Mouse (Mus musculus) kidney, adult 2 months (tissue): ENCODE data around the gene Clpsl2. TPM values are rescaled to one million over a fixed set of nuclear protein-coding genes. Genes with fewer than 3 reads are reported as not detected.

Source experiments
- DNase-seq: peaks from one replicate; pipeline ENCODE4 v3.0.0; 2021
- H3K27ac ChIP-seq: fragments of 200-500 bp; 2 replicates; pipeline ENCODE4 v1.5.1; 2012; ENCODE audit warnings: low read depth, low read length, control low read depth, inconsistent platforms; ENCODE audit not compliant: insufficient read depth
- H3K27me3 ChIP-seq: fragments of 200-500 bp; replicated peaks from 2 replicates; pipeline ENCODE4 v1.6.1; 2012; ENCODE audit warnings: mild to moderate bottlenecking, moderate library complexity, low read length, inconsistent platforms; ENCODE audit not compliant: control insufficient read depth, insufficient read depth
- H3K36me3 ChIP-seq: fragments of 200-500 bp; 2 replicates; pipeline ENCODE4 v1.6.1; 2012; ENCODE audit warnings: mild to moderate bottlenecking, moderate library complexity, low read length, inconsistent platforms; ENCODE audit not compliant: control insufficient read depth, insufficient read depth
- H3K4me1 ChIP-seq: fragments of 200-500 bp; 2 replicates; pipeline ENCODE4 v1.6.1; 2011; ENCODE audit warnings: low read length; ENCODE audit not compliant: control insufficient read depth, insufficient read depth
- H3K4me3 ChIP-seq: fragments of 200-500 bp; 2 replicates; pipeline ENCODE4 v1.5.1; 2011; ENCODE audit warnings: mild to moderate bottlenecking, low read depth, low read length, control low read depth; ENCODE audit not compliant: insufficient read depth
- CTCF ChIP-seq: fragments of 200-500 bp; conservative IDR thresholded peaks from 2 replicates; pipeline ENCODE4 v1.5.1; 2011; ENCODE audit warnings: low read depth, mild to moderate bottlenecking, control low read depth, low read length, moderate library complexity, mixed read lengths; ENCODE audit not compliant: insufficient read depth, insufficient read length
- POLR2A ChIP-seq: fragments of 200-500 bp; IDR thresholded peaks from one replicate; pipeline ENCODE4 v1.6.1; 2011; ENCODE audit warnings: low read depth, low read length, control low read depth
- WGBS: fragments of 180-500 bp; shearing (Covaris S2); methylation state at CpG from one replicate; pipeline ENCODE4 v1.1.7; 2018; 5-methylcytosine and 5-hydroxymethylcytosine counted together
- polyA plus RNA-seq: library from polyadenylated mRNA; depleted of rRNA; stranded (reverse); fragments of >200 nt; gene quantifications from 2 replicates; pipeline ENCODE4 v1.2.3, GENCODE M21; 2012

Clpsl2 gene
- polyA plus RNA-seq, 1 experiment, result not detected

DNA sequence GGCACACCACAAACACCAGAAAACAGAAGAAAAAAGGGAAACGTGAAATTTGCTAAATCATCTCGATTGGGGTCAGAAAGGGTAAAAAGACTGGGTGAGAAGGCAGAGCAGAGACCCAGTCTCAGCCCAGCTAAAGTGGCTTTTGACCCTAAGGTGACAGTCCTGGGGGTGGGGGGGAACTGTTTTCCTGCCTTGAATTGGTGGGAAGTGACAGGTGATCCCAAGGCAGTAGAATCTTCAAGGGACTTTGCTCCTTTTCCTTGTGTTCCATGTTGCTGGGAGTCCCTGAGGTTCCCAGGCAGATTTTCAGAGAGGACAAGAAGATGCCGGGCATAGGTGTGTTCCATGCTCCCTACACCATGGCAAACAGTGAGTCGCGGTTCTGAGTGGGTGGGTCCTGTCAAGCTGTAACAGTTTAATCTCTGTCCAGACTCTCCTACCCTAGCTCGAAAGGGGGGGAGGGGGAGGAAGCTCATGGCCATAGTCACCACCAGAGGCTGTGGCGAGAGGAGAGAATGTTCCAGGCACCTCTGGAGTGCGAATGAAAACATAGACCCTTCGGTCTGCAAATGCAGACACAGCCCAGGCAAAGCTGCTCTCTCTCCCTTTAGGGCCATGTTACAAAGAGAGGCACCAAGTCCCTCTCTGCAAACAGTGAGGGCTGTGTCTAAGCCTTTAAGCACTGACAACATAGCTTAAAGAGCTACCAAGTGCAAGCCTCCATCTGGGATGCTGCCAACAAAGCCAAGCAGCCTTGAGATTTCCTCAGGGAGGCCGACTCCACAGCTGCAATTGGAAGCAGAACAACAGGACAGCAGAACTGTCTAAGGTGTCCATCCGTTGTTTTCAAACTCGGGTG, 21.8 kb upstream of the Clpsl2 start:
- no peak overlapping the region; the same call in 1 of the 2 replicates for H3K4me3 ChIP-seq
- H3K36me3 ChIP-seq, result no peaks in the 10 kb centered on the region
- H3K27ac ChIP-seq, result no peak overlapping the region
- 33% methylated on average over 12 of the region's 12 CpGs for WGBS
- H3K27me3 ChIP-seq, result no peaks in the 10 kb centered on the region
- DNase-seq, result peak; percentile 46
- no peak for TF ChIP-seq POLR2A
- TF ChIP-seq CTCF, result no peak
- H3K4me1 ChIP-seq, result peaks cover 13% of the 10 kb centered on the region; the same call in 1 of the 2 replicates

DNA sequence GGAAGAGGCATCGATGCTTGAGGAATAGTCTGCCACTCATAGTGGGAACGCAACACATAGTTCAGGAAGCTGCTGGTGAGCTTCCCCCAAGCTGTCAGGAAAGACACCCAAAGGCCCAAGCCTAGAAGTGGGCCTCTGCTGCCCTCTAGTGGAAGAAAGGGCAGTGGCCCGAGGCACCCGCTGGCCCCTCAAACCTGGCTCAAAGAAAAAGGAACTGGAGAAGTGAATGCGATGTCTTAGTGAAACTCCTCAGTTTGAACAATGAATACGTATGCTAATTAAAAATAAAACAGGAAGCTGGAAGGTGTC, 21.2 kb upstream of the Clpsl2 start:
- DNase-seq, result peak; percentile 88

DNA sequence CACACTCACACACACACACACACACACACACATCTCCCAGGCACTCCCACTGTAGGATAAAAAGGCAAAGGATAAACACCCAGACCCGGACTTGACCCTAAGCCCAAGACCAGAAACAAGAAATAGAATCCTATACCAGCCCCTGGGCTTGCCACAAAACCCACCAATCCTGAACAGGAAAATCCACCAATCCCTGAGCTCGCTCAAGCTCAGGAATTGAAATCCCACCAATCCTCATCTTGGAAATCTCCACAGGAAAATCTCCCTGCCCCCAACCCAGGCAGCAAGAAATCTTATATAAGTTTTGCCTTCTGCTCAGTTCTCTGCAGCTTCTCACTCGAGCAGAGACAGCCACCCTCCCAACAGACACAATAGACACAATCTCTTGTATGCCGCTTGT, 20.1 kb upstream of the Clpsl2 start:
- WGBS, result 69% methylated on average over 4 of the region's 4 CpGs
- no peak for TF ChIP-seq CTCF
- no peak for TF ChIP-seq POLR2A
- Histone ChIP-seq H3K36me3 (no peaks in the 10 kb centered on the region), H3K27ac (no peak overlapping the region), H3K4me3 (no peak overlapping the region), H3K4me1 (peaks cover 13% of the 10 kb centered on the region; the same call in 1 of the 2 replicates), H3K27me3 (no peaks in the 10 kb centered on the region)
- no peak for DNase-seq

More for the DNA sequence above, 21.2 kb upstream of the Clpsl2 start:
- WGBS, result 2% methylated on average over 6 of the region's 6 CpGs
- H3K27ac ChIP-seq, result no peak overlapping the region
- H3K36me3 ChIP-seq, result no peaks in the 10 kb centered on the region
- no peak overlapping the region for H3K4me3 ChIP-seq
- H3K27me3 ChIP-seq, result no peaks in the 10 kb centered on the region
- TF ChIP-seq CTCF, result peak; percentile 96
- TF ChIP-seq POLR2A, result no peak
- H3K4me1 ChIP-seq, result peaks cover 13% of the 10 kb centered on the region; the same call in 1 of the 2 replicates

DNA sequence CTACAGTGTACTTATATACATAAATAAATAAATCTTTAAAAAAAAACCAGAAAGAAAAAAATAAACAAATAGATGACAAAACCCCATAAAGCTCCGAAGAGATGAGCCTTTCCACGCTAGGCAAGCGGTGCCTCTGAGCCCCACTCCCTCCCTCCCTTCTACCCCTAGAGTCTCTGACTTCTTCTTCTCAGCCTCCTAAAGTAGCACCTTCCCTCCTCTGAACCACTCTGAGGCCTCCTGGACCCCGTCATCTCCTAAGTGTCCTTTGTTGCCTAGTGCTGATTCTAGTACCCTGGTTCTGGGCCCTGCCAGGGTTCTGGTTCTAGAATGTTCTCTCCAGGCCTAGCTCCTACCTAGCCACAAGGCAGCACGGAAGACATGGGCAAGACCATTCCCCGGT, 18.7 kb upstream of the Clpsl2 start, which contains the start of gene Armc12:
Armc12 (plus strand) TSS at position 301 of the 400 bp plus-strand sequence.
- TF ChIP-seq CTCF (no peak), POLR2A (no peak)
- H3K4me1 ChIP-seq, result peaks cover 13% of the 10 kb centered on the region; the same call in 1 of the 2 replicates
- no peak for DNase-seq
- no peak within 1 kb of the TSS for H3K4me3 ChIP-seq
- H3K36me3 ChIP-seq, result no peaks in the 10 kb centered on the region
- no peaks in the 10 kb centered on the region for H3K27me3 ChIP-seq
- WGBS, result 92% methylated on average over 6 of the region's 6 CpGs
- H3K27ac ChIP-seq, result no peak within 1 kb of the TSS

DNA sequence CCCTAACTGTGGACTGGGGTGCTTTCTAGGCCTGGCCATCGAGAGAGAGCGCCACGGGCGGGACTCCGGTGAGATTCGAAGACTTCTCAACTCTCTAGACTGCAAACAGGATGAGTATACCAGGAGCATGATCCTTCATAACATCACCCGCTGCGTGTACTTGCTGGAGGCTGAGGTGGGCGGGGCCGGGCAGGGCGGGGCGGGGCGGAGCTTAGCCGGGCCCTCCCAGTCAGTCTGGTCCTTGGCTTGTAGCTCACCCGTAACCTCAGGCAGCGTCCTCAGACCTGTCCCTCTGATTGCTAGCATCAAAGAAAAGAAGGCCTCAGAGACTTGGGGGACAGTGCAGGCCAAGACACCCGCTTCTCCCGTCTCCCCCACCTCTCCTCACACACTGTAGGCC, 17.3 kb upstream of the Clpsl2 start:
- no peak for DNase-seq
- WGBS, result 18% methylated on average over 18 of the region's 18 CpGs
- TF ChIP-seq CTCF (no peak), POLR2A (no peak)
- peaks cover 12% of the 10 kb centered on the region; the same call in 1 of the 2 replicates for H3K4me1 ChIP-seq
- no peak overlapping the region for H3K4me3 ChIP-seq
- H3K27ac ChIP-seq, result no peak overlapping the region
- no peaks in the 10 kb centered on the region for H3K27me3 ChIP-seq
- no peaks in the 10 kb centered on the region for H3K36me3 ChIP-seq

DNA sequence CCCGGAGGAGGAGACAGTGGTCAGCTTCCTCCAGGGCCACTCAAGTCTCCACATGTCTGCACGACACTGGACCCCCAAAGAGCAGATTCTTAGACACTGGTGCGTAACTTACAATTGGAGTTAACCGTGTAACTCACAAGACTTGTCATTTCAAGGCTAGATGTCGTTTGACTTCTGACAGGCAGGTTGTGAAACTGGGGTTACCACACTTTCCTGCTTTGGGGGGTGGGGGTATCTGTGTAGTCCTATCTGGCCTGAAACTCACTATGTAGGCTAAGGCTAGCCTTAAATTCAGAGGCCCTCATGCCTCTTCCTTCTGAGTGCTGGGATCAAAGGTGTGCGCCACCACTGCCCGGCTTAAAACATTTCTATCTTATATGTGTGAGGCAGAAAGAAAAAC, 16.7 kb upstream of the Clpsl2 start:
- H3K27ac ChIP-seq, result no peak overlapping the region
- H3K36me3 ChIP-seq, result no peaks in the 10 kb centered on the region
- H3K4me3 ChIP-seq, result no peak overlapping the region
- WGBS, result 86% methylated on average over 7 of the region's 7 CpGs
- DNase-seq, result no peak
- H3K27me3 ChIP-seq, result no peaks in the 10 kb centered on the region
- H3K4me1 ChIP-seq, result peaks cover 7% of the 10 kb centered on the region; the same call in 1 of the 2 replicates
- TF ChIP-seq CTCF (no peak), POLR2A (no peak)

DNA sequence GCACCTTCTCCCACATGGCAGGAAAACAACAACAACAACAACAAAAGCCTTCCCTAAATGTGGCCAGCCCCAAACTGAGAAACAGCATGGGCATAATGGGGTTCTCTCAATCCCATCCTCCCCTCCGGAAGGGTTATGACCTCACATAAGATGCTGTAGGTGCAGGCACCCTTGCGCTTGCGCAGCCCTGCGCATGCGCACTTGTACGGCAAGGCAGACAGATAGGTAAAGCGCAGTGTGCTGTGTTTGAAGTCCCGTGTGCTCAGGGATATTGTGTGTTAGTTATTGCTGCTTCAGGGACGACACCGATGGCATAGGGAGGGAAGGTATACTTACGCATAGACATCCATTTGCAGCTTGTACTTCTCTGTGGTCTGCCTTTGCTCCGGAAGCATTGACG, 15.9 kb upstream of the Clpsl2 start:
- TF ChIP-seq POLR2A (no peak), CTCF (no peak)

More for the DNA sequence above, 15.9 kb upstream of the Clpsl2 start:
- Histone ChIP-seq H3K27ac (no peak overlapping the region), H3K4me3 (no peak overlapping the region), H3K36me3 (no peaks in the 10 kb centered on the region), H3K4me1 (peaks cover 3% of the 10 kb centered on the region; the same call in 1 of the 2 replicates), H3K27me3 (no peaks in the 10 kb centered on the region)
- DNase-seq, result no peak
- WGBS, result 93% methylated on average over 13 of the region's 13 CpGs
